Mouse (Mus musculus) adrenal gland (tissue): ENCODE measurements at regions not wholly inside any gene's neighbourhood (a gene's known extent, or its start where the extent isn't known, plus 50 kb on each side); places are given as distances from the start of the nearest gene placed in this dataset.
"Not testable (repeated sequence)": the region's sequence is repeated elsewhere in the genome, so short reads cannot be mapped to it uniquely, and the experiment has no call there.

ENCODE experiments used
- intact Hi-C: fragments of 180-260 bp; cut with DNase I; formaldehyde crosslinking; loops from one replicate; pipeline ENCODE4 v1.15.1; 2025

GRCm38 (mm10) chr10:108111398-108111797, 50.6 kb upstream of the Ppp1r12a start:
- intact Hi-C loops = loop anchor here (5.0 kb wide), 1 partner anchor 144 kb away; no protein-coding TSS in a partner anchor

- intact Hi-C loops = loop anchor here (5.0 kb wide), 1 partner anchor 144 kb away; no protein-coding TSS in a partner anchor
These were observed 51.1 kb upstream of the Ppp1r12a start for GRCm38 (mm10) chr10:108110891-108111290.

- intact Hi-C loops = loop anchor here (5.0 kb wide), 1 partner anchor 143 kb away; no protein-coding TSS in a partner anchor
These were observed 51.8 kb upstream of the Ppp1r12a start for GRCm38 (mm10) chr10:108110197-108110596.

GRCm38 (mm10) chr10:108108500-108108899, 53.5 kb upstream of the Ppp1r12a start:
- intact Hi-C loops = not testable (repeated sequence)

- intact Hi-C loops = no loop called here
These were observed 60.5 kb upstream of the Ppp1r12a start for GRCm38 (mm10) chr10:108101521-108101920.

GRCm38 (mm10) chr10:108093043-108093442, 69.0 kb upstream of the Ppp1r12a start:
- intact Hi-C loops = no loop called here

- intact Hi-C loops = no loop called here
These were observed 72.5 kb upstream of the Ppp1r12a start for GRCm38 (mm10) chr10:108089375-108089981.

- intact Hi-C loops = no loop called here
These were observed 73.1 kb upstream of the Ppp1r12a start for GRCm38 (mm10) chr10:108088883-108089282.

GRCm38 (mm10) chr10:108088209-108088608, 73.8 kb upstream of the Ppp1r12a start:
- intact Hi-C loops = no loop called here

GRCm38 (mm10) chr10:108083220-108083619, 78.8 kb upstream of the Ppp1r12a start:
- intact Hi-C loops = no loop called here

GRCm38 (mm10) chr10:108075144-108075543, 86.8 kb upstream of the Ppp1r12a start:
- intact Hi-C loops = no loop called here

GRCm38 (mm10) chr10:108073828-108074227, 88.2 kb upstream of the Ppp1r12a start:
- intact Hi-C loops = no loop called here

- intact Hi-C loops = no loop called here
These were observed 89.8 kb upstream of the Ppp1r12a start for GRCm38 (mm10) chr10:108072211-108072610.

GRCm38 (mm10) chr10:108071424-108071823, 90.6 kb upstream of the Ppp1r12a start:
- intact Hi-C loops = no loop called here

- intact Hi-C loops = no loop called here
These were observed 94.3 kb upstream of the Ppp1r12a start for GRCm38 (mm10) chr10:108067723-108068122.

- intact Hi-C loops = no loop called here
These were observed 95.8 kb upstream of the Ppp1r12a start for GRCm38 (mm10) chr10:108066241-108066640.

GRCm38 (mm10) chr10:108061813-108062435, 100.1 kb upstream of the Ppp1r12a start:
- intact Hi-C loops = no loop called here

- intact Hi-C loops = no loop called here
These were observed 101.4 kb upstream of the Ppp1r12a start for GRCm38 (mm10) chr10:108060554-108060953.

- intact Hi-C loops = no loop called here
These were observed 110.4 kb upstream of the Ppp1r12a start for GRCm38 (mm10) chr10:108051637-108052036.

GRCm38 (mm10) chr10:108048426-108048825, 113.6 kb upstream of the Ppp1r12a start:
- intact Hi-C loops = no loop called here

GRCm38 (mm10) chr10:108043519-108043918, 118.5 kb upstream of the Ppp1r12a start:
- intact Hi-C loops = no loop called here

GRCm38 (mm10) chr10:108040027-108040426, 122.0 kb upstream of the Ppp1r12a start:
- intact Hi-C loops = no loop called here
